Mouse (Mus musculus): ENCODE results near the gene Nfia.
A peak's percentile ranks its signal among the peaks of the same experiment; 100 is the strongest.

The Nfia gene

DNA sequence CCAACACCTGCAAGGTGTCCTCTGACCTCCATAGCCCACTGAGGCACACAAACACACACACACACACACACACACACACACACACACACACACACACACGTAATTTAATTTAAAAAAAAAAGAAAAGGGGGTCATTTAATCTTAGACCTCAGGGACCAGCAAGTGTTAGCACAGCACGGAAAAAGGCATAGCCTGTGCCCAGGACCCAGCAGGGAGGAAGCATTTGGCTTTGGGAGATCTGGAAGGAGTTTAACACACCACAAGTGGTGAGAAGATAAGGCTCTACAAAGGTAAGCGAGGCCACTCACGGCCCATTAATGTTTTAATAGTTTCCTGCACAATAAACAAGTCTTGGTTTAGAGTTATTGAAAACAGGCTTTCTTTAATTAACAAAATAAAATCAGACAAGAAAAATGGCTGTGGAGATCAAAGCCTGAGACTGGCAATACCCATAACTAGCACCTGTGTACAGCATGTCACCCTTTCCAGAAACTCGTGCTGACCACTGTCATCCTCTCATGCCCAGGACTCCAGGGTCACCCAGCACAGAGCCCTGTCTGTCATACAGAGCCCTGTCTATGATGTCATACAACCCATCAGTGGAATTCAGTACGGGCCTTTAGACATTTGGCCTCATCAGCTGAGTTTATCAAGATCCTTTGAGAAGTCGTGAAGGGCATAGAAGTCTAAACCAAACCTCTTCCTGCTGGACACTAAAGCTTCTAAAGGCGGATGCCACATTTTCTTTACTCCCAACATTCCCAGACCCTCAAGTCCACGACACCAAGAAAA lies 332.6 kb downstream of the Nfia start:
- DNase-seq (ENCODE audit: low spot score), result no peak

DNA sequence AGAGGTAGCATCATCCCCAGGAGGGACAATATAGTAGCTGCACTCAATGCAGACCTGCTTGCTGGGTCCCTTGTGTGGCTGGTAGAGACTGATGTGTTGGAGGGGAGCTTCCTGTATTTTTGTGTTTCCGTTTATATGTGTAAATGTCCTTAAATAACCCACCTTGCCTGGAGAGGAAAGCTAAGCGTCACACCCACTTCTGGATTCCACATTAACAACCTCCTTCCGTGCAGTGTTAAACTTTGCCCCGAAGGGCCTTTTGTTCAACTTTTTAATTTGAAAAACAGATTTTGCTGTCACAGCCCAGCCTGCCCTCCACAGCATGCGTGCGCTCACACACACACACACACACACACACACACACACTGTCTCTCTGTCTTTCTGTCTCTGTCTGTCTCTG lies 333.4 kb downstream of the Nfia start:
- DNase-seq (ENCODE audit: low spot score), result no peak

DNA sequence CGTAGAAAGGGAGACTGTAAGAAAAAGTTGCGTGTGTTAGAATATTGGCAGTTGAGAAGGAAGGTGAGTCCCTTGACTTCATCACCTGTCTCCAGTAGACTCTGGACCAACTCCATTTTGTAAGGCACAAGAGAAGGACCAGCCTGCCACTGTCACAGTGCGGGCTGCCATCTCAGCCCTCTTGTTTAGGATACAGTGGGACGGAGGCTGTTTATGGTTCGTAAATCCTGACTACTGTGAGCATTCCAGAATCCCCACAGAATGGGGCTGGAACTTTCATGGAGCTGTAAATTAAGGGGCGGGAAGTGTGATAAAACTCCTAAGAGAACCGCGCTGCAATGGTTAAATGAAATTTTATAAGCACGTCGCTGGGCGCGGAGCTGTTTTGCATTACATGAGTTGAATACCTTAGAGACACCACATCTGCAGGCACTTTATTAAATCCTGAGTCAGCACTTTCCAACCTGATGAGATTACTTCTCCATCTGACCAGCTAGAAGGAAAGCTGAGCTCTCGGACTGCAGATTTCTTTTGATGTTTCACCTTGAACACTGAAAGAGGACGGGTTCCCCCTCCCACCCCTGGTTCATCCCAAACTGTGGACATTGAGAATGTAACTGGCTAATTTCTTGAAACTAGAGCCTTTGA lies 334.0 kb downstream of the Nfia start:
- no peak for DNase-seq (ENCODE audit: low spot score)

DNA sequence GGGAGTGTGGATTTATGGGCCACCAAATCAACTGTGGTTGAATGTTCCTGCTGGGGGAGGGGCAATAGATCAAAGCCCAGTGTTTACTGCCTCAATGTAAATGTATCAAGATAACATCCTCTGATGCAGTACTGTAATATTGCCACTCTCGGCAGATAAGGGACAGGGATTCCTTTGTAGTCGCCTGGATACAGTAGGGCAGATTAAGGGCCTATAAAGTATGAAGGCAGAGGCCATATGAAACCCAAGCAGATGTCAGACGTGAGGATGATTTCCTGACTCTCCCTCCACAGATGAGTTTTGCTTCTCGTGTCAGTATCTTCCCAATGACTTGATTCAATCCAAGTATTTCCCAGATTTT lies 334.5 kb downstream of the Nfia start:
- DNase-seq (ENCODE audit: low spot score), result no peak

DNA sequence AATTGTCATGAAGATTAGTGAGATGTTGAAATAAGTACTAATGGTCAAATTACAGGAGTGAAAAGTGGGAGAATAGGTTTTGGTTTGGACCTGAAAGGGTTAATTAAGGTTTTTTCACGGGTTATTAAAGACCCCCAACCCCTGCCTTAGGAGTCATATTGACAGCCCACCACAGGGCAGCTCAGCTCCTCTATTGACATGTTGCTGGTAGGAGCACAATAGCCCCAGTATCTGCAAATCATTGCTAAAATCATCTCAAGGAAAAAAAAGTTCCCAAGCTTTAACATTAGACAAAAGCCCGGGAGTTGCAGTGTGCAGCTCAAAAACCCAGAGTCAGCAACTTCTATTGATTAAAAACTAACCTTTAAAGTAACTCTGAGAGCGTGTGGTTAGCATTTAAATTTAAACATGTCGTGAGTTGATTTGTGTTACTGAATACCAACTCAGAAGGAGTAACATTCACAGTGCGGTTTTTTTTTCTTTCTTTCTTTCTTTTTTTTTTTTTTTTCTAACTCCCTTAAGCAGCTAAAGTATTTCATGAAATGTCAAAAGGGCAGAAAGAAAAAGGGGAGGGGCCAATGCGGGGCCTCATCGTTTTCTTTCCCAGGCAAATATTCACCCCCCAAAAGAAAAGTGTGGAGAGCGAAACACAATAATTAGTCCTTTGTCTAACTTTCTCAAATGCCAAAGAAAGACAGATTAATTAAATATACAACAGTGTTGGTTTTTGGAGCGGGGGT lies 335.6 kb downstream of the Nfia start:
- DNase-seq (ENCODE audit: low spot score), result no peak

DNA sequence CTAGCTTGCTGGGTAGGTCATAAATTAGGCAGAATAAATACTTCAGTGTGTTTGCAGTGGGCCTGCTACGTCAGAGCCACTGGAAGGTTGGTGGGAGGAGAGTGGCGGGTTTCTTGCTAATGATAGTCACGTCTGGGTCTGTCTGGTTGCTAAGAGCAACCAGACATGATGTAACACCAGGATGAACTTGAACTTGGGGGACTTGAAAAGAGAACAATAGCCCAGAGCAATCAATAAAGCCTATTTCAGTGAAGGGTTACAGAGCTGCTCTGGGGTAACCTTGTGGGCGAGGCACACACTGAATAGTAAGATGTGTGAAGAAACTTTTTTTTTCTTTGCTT lies 336.1 kb downstream of the Nfia start:
- peak; percentile 54 for DNase-seq (ENCODE audit: low spot score)

DNA sequence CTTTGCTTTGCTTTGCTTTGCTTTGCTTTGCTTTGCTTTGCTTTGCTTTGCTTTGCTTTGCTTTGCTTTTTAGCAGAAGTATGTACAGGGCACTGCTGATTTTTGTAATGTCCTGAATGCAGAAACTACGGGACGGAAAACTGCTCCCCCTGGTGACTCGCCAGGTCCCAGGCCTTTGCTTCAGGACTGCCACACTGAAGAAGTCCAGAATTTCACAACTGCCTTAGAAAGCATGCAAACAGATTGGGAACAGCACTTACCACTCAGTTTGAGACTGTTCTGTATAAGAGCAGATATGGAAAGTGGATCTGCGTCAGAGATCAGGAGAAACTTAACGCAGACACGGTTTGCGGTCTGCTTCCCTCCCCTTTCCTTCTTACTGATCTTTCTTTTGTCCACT lies 336.5 kb downstream of the Nfia start:
- peak; percentile 63 for DNase-seq (ENCODE audit: low spot score)

DNA sequence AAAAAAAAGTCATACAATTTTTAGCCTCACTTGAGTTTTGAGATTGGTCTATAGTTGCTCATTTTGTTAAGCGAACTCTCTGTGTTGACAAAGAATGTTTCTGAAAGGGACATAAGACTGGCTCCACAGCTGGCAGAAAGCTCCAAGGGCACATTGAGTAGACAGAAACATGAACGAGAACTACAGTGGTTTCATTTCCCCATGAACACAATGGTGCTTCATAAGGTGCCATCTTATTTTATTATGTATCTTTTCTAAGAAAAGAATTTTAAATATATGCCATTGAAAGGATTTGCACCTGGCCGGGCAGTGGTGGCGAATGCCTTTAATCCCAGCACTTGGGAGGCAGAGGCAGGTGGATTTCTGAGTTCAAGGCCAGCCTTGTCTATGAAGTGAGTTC lies 337.4 kb downstream of the Nfia start:
- no peak for DNase-seq (ENCODE audit: low spot score)

DNA sequence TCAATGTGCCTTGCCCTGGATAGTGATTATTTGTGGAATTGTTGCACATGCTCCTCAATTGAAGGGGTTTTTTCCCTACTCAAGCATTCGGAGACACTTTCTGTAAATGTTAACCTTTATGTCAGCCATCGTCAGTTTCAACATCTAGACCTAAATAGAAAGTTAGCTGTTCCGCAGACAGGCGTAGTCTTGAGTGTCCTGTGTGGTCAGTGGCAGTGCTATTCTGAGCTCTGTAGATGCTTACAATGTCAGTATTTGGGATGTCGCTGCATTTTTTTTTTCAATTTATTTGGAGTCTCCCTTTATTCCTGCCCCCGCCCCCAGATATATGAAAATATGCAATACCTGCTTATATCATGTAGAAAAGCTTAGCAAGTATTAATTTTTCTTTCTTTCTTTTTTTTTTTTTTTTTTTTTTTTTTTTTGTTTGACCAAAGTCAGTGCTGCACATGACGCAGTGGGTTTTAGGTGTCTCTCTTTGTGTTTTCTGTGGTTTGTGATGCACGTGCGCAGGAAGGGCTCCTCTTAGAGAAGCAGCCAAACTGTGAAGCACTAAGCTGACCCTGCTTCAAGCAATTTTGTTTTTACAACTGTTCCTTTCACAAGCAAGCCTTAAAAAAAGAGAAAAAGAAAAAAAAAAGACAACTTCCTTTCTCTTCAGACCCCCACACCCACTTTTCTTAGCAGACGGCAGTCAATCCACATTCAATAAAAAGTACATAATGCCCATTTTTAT lies 340.9 kb downstream of the Nfia start:
- no peak for DNase-seq (ENCODE audit: low spot score)

DNA sequence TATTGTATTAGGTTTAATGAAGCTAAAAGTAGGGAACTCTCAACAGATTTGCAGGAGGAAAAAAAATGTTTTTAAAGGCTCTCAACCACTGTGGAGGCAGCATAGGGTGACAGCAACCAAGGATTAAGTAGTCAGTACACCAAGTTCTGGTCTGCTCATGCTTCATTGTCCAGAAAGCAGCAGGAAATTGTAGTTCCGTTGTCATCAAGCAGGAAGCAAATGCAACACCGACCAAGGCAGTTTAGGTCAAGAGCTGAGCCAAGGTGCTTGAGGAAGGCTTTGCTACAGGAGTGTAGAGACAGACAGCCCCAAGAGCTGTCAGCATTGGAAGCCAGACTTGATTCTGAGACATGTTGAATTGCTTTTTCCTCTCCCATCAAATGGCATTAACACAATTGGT lies 342.4 kb downstream of the Nfia start:
- DNase-seq (ENCODE audit: low spot score), result no peak

DNA sequence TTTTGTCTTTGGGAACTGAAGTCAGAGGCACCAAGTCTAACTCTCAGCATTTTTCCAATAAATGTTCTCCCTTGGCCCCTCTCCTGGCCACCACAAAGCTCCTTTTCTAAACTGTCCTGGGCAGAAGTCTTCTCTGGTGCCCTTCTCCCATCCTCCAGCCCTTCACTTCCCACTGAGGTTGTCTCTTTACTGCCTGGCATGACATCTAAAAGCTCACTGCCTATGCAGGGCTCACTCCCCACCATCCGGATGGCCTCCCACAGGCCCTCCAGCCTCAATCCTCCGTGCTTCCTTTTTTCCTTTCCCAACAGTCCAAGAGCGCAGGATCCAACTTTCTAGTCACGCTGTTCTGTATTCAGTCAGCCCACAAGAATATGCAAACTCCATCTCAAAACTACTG lies 342.9 kb downstream of the Nfia start:
- no peak for DNase-seq (ENCODE audit: low spot score)

DNA sequence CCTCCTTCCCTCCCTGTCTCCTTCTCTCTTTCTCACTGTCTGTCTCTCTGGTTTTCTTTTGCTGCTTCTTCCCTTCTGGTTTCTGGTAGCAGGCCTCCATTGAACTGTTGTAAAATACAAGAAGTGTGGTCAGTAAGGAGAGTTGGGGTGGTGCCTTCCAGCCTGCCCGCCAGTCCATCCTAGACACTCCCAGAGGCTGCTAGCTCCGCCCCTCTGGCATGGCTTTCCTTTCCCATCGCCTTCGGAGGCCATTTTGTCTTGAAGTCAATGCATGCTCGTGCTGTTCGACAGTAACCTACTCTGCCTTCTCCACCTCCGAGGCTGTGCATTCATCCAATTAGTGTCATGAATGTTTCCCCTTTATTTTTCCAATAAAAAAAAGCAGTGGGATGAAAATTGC lies 343.5 kb downstream of the Nfia start:
- no peak for DNase-seq (ENCODE audit: low spot score)

DNA sequence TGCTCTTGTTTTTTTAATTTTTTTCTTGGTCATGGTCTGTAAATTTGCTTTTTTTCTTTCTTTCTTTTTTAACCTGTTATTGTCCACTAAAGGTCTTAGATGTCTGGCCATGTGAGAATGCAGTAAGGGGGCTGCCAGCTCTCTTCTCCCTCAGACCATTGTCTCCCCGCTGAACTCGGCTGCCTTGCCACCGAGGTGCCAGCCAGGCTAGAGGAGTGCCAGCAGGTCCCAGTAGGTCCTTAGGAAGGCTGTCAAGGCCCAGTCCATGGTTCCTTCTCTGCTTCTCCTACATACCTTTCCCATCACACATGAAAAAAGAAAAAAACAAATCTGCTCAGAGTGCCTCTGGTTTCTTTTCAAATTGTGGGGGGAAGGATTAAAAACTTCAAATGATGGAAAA lies 345.6 kb downstream of the Nfia start:
- no peak for DNase-seq (ENCODE audit: low spot score)

DNA sequence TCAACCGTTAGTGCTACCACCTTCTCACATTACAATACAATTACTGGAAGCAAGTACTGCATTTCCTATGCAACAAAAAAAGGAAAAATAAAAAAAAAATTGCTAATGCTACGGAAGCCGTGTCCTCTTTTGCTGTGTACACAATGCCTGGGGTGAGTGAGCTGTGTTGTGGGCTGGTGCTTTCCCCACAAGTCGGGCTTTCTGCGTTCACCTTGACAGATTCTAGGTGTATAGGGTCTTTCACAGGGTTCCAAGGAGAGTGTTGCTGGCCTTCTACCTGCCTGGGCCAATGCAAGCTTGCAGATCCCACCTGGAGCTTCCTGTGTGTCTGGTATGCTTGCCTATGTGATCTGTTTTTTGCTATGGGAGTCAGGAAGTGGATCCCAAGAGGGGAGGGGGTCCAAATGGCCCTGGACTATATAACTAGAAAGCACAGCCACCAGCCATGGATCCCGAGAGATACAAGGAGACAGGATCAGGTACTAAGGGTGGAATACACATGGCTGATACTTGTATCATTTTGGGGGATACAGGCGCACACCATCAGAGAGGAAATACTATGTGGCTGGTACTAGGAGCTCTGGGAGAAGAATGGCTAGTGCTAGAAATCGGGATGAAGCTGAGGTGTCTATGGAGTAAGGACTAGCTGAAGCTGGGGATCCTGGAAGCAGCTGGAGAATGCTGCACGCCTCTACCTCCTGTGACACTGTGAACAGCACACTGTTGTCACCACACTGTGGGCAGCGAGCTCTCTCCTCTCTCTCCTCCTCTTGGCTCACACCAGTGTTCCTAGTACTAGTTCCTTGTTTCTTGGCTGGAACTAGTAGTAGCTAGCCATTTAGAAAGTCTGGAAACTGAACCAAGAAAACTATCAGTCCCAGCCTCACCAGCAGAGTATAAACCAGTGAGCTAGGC lies 346.5 kb downstream of the Nfia start:
- DNase-seq (ENCODE audit: low spot score), result no peak

DNA sequence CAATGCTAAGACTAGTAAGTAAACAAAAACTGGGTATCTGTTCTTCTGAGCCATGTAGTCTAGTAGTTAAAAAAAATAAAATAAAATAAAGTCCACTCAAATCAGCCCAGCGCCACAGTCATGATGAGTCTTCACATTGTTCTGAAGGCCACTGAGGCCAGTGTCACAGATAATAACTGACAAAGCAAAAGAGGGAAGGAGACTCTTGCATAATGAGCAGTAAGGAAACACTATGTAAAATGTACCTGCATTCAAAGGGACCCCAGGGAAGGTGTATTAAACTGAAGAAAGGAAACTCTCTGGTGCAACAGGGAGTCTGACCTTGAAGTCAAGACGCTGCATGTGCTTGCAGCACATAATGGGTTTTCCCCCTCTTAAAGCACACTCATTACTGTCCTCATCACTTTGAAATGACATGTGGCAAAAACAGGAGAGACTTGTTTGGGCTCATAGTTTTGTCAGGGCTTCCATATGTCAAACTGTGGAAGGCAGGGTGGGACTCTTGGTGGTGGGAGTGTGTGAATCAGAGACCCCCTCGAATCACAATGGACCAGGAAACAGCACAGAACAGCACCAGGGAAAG lies 347.5 kb downstream of the Nfia start:
- DNase-seq (ENCODE audit: low spot score), result no peak

DNA sequence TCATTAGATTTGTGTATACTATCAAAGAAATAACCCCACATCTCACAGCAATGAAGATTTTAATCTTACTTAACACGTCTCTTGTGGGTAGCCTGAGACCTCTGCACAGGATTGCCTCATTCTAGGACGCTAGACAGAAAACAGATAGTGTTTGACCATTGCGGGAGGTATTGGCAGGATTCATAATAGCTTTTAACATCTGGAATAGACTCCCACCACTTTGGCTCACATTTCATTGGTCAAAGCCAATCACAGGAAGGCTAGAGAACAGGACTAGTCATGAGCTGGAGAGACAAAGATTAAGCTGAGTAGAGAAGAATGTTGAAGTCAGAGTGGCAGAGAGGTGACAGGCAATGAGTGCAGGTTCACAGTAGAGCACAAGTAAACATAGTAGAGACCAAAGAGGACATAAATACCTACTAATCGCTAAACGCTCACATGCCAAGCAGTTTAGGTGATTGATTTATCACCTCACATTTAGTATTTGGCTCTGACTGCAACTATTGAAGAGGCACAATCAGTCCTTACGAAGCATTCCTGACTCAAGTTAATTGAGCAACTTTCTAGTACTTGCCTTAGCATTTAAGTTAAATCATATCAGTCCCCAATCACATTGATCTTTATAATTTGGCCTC lies 348.3 kb downstream of the Nfia start:
- DNase-seq (ENCODE audit: low spot score), result no peak

DNA sequence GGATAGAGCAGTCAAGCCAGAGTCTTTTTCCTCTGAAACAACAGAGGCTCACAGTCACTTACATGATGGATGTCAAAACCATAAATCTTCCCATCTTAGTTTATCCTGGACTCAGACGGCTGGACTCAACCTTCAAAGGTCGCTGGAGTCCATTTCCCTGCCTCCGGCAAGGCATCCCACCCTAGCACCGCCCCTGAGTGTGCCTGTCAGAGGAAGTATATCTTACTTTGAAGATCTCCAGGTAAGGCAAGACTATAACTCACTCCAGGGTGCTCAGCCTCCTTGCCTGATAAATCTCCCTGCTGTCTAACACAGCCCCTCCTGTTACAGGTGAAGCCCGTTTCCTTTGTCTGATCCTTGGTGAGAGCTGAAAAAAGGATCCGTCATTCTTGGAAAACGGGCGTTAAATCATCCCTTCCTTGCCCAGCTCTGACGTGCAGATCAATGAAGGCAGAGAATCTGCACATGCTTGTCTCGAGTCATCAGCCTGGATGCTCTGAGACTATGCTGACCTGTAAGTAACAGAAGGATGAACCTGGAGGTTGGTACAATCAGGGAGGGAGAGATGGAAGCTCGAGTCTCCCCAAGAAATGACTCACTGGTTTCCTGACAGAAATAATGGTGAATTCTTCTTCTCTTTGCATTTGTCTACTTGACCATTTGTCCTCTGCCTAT lies 353.6 kb downstream of the Nfia start:
- DNase-seq (ENCODE audit: low spot score), result no peak

DNA sequence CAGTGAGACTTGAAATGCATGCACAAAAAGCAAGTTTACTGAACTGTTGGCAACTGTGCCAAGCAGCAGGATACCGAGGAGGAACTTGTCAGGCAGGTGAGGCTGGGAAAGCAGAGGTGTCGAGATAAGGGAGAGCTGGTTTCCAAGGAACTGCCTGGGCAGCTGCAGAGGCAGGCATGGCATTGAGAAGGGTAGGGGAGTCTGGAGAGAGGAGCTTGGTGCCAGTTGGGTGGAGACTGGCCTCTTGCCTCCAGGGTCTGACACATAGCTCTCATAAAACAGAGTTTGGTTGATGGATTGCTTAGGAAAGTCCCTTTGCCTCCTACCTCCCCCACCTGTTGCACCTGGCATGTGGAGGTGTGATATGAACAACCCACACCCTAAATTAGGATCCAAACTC lies 358.3 kb downstream of the Nfia start:
- no peak for DNase-seq (ENCODE audit: low spot score)

DNA sequence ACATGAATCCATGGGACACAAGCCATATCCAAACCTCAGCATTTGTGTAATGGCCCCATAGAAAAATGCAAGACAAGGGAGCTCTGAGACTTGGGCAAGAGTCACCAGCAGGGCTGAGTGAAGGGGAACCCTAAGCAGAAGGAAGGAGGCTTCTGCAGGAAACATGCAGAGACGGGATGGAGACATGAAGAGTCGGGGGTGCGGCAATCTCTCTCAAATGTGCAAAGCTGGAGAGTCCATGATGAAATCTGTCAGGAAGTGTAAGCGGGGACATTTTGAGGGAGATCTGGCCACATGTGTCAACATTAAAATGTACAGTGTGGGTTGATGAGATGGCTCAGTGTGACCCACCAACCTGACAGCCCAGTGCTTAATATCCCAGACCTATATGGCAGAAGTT lies 361.5 kb downstream of the Nfia start:
- DNase-seq (ENCODE audit: low spot score), result no peak

DNA sequence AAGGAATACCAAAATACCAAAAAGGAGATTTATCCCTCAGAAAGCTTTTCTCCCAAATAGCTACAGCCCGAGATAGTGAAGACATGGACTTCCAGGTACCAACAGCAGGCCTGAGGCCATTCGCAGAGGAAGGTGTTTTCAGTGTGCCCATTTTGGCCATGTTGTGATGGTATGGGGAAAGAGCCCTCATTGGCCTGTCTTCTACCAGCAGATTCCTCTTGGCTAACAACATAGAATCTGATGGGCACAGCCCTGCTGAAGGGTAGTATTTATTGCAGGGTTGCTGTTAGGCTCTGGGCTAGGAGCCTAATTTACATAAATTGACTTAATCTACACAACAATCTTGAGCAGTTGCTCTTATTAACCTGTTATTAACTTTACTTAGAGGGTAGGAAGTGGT lies 363.5 kb downstream of the Nfia start:
- no peak for DNase-seq (ENCODE audit: low spot score)
